Mouse (Mus musculus) erythroblast, embryonic 14.5 days (primary cell): ENCODE data around the gene Sh3pxd2a.

Source experiments
- GATA1 ChIP-seq: IDR thresholded peaks from 2 replicates; pipeline ENCODE4 v1.6.1; 2012; ENCODE audit warnings: low read length, inconsistent platforms, mixed read lengths
- TAL1 ChIP-seq: IDR thresholded peaks from 3 replicates; pipeline ENCODE4 v1.6.1; 2012; ENCODE audit warnings: low read length, inconsistent platforms, mixed read lengths

- TF ChIP-seq GATA1 (no peak), TAL1 (no peak)
These were observed 238.4 kb downstream of the Sh3pxd2a start for GRCm38 (mm10) chr19:47225791-47226190.
